Mouse (Mus musculus) left cerebral cortex, postnatal 36 days (tissue): ENCODE results near the gene Glp2r. TPM values are rescaled to one million over a fixed set of nuclear protein-coding genes. Genes with fewer than 3 reads are reported as not detected.
A peak's percentile ranks its signal among the peaks of the same experiment; 100 is the strongest.

ENCODE experiments used
- DNase-seq, 2 experiments: peaks; one replicate each; pipeline ENCODE4 v3.0.0; 2021 to 2022; ENCODE audit warnings: low spot score in 2 of 2, mixed read lengths in 1 of 2
- intact Hi-C: fragments of 180-260 bp; cut with DNase I; formaldehyde crosslinking; loops from one replicate; pipeline ENCODE4 v1.15.1; 2025
- total RNA-seq, 2 experiments: library from RNA; stranded (reverse); gene quantifications; 2 replicates each; pipeline ENCODE4 v1.2.3; 2021

Gene Glp2r
- total RNA-seq, 2 experiments from 2014 or later: 0.97 to 1.5 TPM

GRCm38 (mm10) chr11:67648651-67649407, 122.1 kb downstream of the Glp2r start:
- DNase-seq: peak; percentile 73 to 79
- intact Hi-C loops: loop anchor here (5.0 kb wide), 3 partner anchors 52 to 222 kb away; no protein-coding TSS in a partner anchor

- intact Hi-C loops: loop anchor here (2.0 to 5.0 kb wide), 4 partner anchors 50 to 275 kb away; no protein-coding TSS in a partner anchor
Measured at GRCm38 (mm10) chr11:67647745-67648144, 123.2 kb downstream of the Glp2r start.

GRCm38 (mm10) chr11:67644632-67645149, 126.3 kb downstream of the Glp2r start:
- intact Hi-C loops: loop anchor here (5.0 kb wide), 3 partner anchors 47 to 217 kb away; no protein-coding TSS in a partner anchor

More at GRCm38 (mm10) chr11:67647745-67648144, 123.2 kb downstream of the Glp2r start:
- peak; percentile 61 to 71 for DNase-seq

GRCm38 (mm10) chr11:67643465-67643864, 127.5 kb downstream of the Glp2r start:
- no peak for DNase-seq
- intact Hi-C loops: no loop called here

More at GRCm38 (mm10) chr11:67644632-67645149, 126.3 kb downstream of the Glp2r start:
- DNase-seq: no peak

GRCm38 (mm10) chr11:67642835-67643234, 128.1 kb downstream of the Glp2r start:
- intact Hi-C loops: no loop called here
- no peak for DNase-seq

GRCm38 (mm10) chr11:67642421-67642820, 128.5 kb downstream of the Glp2r start:
- no peak for DNase-seq
- intact Hi-C loops: no loop called here

GRCm38 (mm10) chr11:67640299-67640698, 130.7 kb downstream of the Glp2r start:
- DNase-seq: no peak
- intact Hi-C loops: no loop called here

- intact Hi-C loops: no loop called here
- no peak for DNase-seq
Measured at GRCm38 (mm10) chr11:67638401-67638800, 132.6 kb downstream of the Glp2r start.

- intact Hi-C loops: no loop called here
- no peak for DNase-seq
Measured at GRCm38 (mm10) chr11:67636905-67637586, 133.9 kb downstream of the Glp2r start.

- DNase-seq: no peak
- intact Hi-C loops: no loop called here
Measured at GRCm38 (mm10) chr11:67636201-67636600, 134.8 kb downstream of the Glp2r start.

- DNase-seq: no peak
- intact Hi-C loops: no loop called here
Measured at GRCm38 (mm10) chr11:67633620-67634229, 137.2 kb downstream of the Glp2r start.

GRCm38 (mm10) chr11:67632906-67633305, 138.0 kb downstream of the Glp2r start:
- intact Hi-C loops: no loop called here
- no peak for DNase-seq

GRCm38 (mm10) chr11:67628522-67628921, 142.4 kb downstream of the Glp2r start:
- DNase-seq: no peak
- intact Hi-C loops: no loop called here

GRCm38 (mm10) chr11:67627179-67627578, 143.8 kb downstream of the Glp2r start:
- no peak for DNase-seq
- intact Hi-C loops: no loop called here

- DNase-seq: no peak
- intact Hi-C loops: no loop called here
Measured at GRCm38 (mm10) chr11:67622340-67622739, 148.6 kb downstream of the Glp2r start.

- DNase-seq: peak in 1 of 2 experiments; percentile 45
Measured at GRCm38 (mm10) chr11:67616557-67617239, 154.3 kb downstream of the Glp2r start.

GRCm38 (mm10) chr11:67612158-67612839, 158.7 kb downstream of the Glp2r start:
- intact Hi-C loops: no loop called here
- no peak for DNase-seq

More at GRCm38 (mm10) chr11:67616557-67617239, 154.3 kb downstream of the Glp2r start:
- intact Hi-C loops: no loop called here
